Mouse (Mus musculus) brain, embryonic 14.5 days (tissue): ENCODE results near the gene Eno2.

Experiments used
- CTCF ChIP-seq: fragments of 200-500 bp; IDR thresholded peaks from 2 replicates; pipeline ENCODE4 v1.5.1; 2012; ENCODE audit warnings: inconsistent platforms, mild to moderate bottlenecking, moderate library complexity, borderline replicate concordance; ENCODE audit not compliant: insufficient read depth, insufficient read length; ENCODE audit errors: extremely low read depth
- POLR2A ChIP-seq: fragments of 200-500 bp; IDR thresholded peaks from 2 replicates; pipeline ENCODE4 v1.6.1; 2012; ENCODE audit warnings: mild to moderate bottlenecking, inconsistent platforms, borderline replicate concordance; ENCODE audit not compliant: poor library complexity, insufficient read depth, insufficient read length, severe bottlenecking; ENCODE audit errors: extremely low read depth

DNA sequence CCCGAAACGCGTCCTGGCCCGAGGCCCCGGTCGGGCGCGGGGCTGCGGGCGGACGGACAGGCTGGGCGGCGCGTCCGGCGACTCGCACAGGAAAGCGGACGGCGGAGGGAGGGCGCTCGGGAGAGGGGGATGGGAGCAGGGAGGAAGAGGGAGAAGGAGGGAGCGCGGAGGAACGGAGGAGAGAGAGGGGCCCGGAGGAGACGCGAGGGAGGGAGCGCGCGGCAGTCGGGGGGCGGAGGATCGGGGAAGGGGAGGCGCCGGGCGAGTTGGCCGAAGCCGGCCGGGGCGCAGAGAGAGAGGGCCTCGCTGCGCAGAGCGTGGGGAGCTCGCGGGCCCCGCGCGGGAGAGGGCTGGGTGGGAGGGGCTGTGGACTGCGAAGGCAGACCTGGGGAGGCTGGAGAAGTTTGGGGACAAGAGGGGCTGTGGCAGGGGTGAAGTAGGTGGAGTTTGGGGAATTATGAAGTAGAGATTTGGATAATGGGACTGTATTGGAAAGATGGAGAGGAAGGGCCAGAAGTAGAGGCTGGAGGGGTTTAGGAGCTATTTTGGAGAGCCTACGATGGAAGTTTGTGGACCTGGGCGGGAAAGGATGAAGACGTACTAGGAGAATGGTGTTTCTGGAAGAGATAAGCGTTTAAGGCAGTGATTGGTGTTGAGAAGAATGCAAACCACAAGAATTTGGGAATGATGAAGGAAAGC, 12.7 kb downstream of the Eno2 start:
- TF ChIP-seq CTCF (no peak), POLR2A (no peak)
